Mouse (Mus musculus): ENCODE data around the gene Dnase2a. TPM values are rescaled to one million over a fixed set of nuclear protein-coding genes. Genes with fewer than 3 reads are reported as not detected.

Gene Dnase2a
- polyA plus RNA-seq, 1 experiment: 44.9 TPM

- 15% methylated on average over 2 of the region's 2 CpGs for WGBS
- TF ChIP-seq CTCF (IDR thresholded peaks at IDR 0.05; ENCODE audit: extremely low read depth, insufficient read depth, insufficient read length, insufficient replicate concordance) (no peak), POLR2A (IDR thresholded peaks at IDR 0.05; ENCODE audit: low read depth, low read length) (no peak)
- Histone ChIP-seq H3K4me3 (ENCODE audit: extremely low read depth, insufficient read depth, insufficient read length) (no peak overlapping the region), H3K27me3 (ENCODE audit: control insufficient read depth, insufficient read depth, low read length) (no peaks in the 10 kb centered on the region), H3K4me1 (ENCODE audit: control insufficient read depth, insufficient read depth, insufficient read length) (peaks cover 23% of the 10 kb centered on the region; the same call in 1 of the 2 replicates), H3K36me3 (ENCODE audit: control insufficient read depth, insufficient read depth, low read length) (no peaks in the 10 kb centered on the region), H3K27ac (ENCODE audit: insufficient read depth, low read length) (peak overlapping the region; percentile 75; the same call in 1 of the 2 replicates)
- DNase-seq (ENCODE audit: low read depth in 1 of 2, low spot score in 2 of 2): no peak
These were observed 60.3 kb downstream of the Dnase2a start for GRCm38 (mm10) chr8:84968650-84969049.

DNA sequence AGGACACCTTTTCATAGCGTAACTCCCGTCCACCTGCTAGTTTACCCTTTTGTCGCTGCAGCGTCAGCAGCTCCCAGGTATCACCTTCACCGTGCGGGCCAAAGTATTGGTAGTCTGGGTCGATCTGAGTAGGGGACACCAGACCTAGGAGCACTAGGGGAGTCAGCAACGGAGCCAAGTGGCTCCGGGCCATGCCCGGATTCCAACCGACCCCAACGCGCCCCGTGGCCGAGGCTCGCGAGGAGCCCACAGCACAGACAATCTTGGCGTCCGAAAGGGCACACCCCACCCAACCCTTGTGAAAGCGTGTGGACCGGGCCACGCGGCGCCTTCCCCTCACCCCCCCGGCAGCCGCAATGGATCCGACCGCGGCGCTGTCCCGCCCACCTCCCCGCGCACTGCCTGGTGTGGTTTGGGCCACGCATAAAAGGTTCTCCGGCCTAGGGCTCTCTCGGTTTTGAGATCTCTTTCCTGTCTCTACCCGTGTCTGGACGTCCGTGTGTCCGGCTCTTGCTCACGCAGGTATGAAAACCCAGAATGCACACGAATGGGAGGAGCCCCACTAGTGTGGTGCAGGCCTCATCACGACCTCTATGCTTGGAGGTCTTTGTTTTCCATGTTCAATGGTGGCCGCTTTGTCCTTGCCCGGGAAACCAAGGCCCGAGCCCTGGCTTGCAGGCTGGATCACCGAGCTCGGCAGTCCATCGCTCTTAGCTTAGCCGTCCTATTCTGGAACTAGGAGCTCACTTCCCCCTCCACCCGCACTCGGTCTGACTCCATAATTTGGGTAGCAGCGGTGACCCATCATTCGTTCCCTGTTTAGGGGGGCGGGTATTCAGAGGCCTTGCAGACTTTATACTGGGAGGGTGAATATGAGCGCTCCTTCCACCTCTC is 61.1 kb downstream of the Dnase2a start, which contains the start of the genes Gm49661, Prdx2 and Rnaseh2a:
Gene Gm49661, minus strand, starts transcription at position 193 of the 894 bp plus-strand sequence.
Gene Prdx2, plus strand, starts transcription at position 347 of the 894 bp plus-strand sequence.
Gene Rnaseh2a, minus strand, starts transcription at position 527 of the 894 bp plus-strand sequence.
- peak in 1 of 2 experiments; percentile 49 for DNase-seq (ENCODE audit: low read depth in 1 of 2, low spot score in 2 of 2)
- Histone ChIP-seq H3K4me1 (ENCODE audit: control insufficient read depth, insufficient read depth, insufficient read length) (peaks cover 23% of the 10 kb centered on the region; the same call in 1 of the 2 replicates), H3K27me3 (ENCODE audit: control insufficient read depth, insufficient read depth, low read length) (no peaks in the 10 kb centered on the region), H3K4me3 (ENCODE audit: extremely low read depth, insufficient read depth, insufficient read length) (peak within 1 kb of the TSS; percentile 79), H3K27ac (ENCODE audit: insufficient read depth, low read length) (peak within 1 kb of the TSS; percentile 77), H3K36me3 (ENCODE audit: control insufficient read depth, insufficient read depth, low read length) (no peaks in the 10 kb centered on the region)
- TF ChIP-seq POLR2A (IDR thresholded peaks at IDR 0.05; ENCODE audit: low read depth, low read length) (peak; percentile 38), CTCF (IDR thresholded peaks at IDR 0.05; ENCODE audit: extremely low read depth, insufficient read depth, insufficient read length, insufficient replicate concordance) (no peak)
- WGBS: under 1% methylated on average over 56 of the region's 56 CpGs

GRCm38 (mm10) chr8:84970135-84970790 is 61.9 kb downstream of the Dnase2a start:
- no peaks in the 10 kb centered on the region for H3K36me3 ChIP-seq (ENCODE audit: control insufficient read depth, insufficient read depth, low read length)
- H3K27me3 ChIP-seq (ENCODE audit: control insufficient read depth, insufficient read depth, low read length): no peaks in the 10 kb centered on the region
- H3K4me1 ChIP-seq (ENCODE audit: control insufficient read depth, insufficient read depth, insufficient read length): peaks cover 19% of the 10 kb centered on the region; the same call in 1 of the 2 replicates
- H3K27ac ChIP-seq (ENCODE audit: insufficient read depth, low read length): peak overlapping the region; percentile 14; the same call in 1 of the 2 replicates
- 17% methylated on average over 21 of the region's 21 CpGs for WGBS
- no peak for TF ChIP-seq POLR2A (IDR thresholded peaks at IDR 0.05; ENCODE audit: low read depth, low read length)
- no peak for TF ChIP-seq CTCF (IDR thresholded peaks at IDR 0.05; ENCODE audit: extremely low read depth, insufficient read depth, insufficient read length, insufficient replicate concordance)
- no peak for DNase-seq (ENCODE audit: low read depth in 1 of 2, low spot score in 2 of 2)
- H3K4me3 ChIP-seq (ENCODE audit: extremely low read depth, insufficient read depth, insufficient read length): peak overlapping the region; percentile 79

DNA sequence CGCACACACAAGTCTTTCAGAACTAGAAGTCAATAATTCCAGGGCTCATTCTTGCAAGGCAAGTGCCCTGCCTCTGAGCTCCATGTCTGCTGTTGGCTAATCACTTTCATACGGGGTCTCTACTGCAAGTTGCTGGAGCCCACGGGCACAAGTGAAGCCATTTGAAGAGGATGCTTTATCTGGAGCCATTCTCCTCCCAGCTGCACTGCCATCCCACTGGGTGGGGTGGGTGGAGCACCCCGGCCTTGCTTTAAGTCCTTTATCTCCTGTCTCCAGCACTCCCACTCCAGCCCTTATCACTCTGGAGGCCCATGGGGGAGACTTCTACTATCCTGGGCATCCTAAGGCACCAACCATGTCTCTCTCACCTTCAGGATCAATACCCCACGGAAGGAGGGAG is 62.6 kb downstream of the Dnase2a start:
- no peak for TF ChIP-seq POLR2A (IDR thresholded peaks at IDR 0.05; ENCODE audit: low read depth, low read length)
- TF ChIP-seq CTCF (IDR thresholded peaks at IDR 0.05; ENCODE audit: extremely low read depth, insufficient read depth, insufficient read length, insufficient replicate concordance): no peak
- 79% methylated on average over 5 of the region's 5 CpGs for WGBS
- DNase-seq (ENCODE audit: low read depth in 1 of 2, low spot score in 2 of 2): no peak
- no peaks in the 10 kb centered on the region for H3K36me3 ChIP-seq (ENCODE audit: control insufficient read depth, insufficient read depth, low read length)
- H3K4me3 ChIP-seq (ENCODE audit: extremely low read depth, insufficient read depth, insufficient read length): no peak overlapping the region
- no peak overlapping the region; the same call in 1 of the 2 replicates for H3K27ac ChIP-seq (ENCODE audit: insufficient read depth, low read length)
- peaks cover 17% of the 10 kb centered on the region; the same call in 1 of the 2 replicates for H3K4me1 ChIP-seq (ENCODE audit: control insufficient read depth, insufficient read depth, insufficient read length)
- H3K27me3 ChIP-seq (ENCODE audit: control insufficient read depth, insufficient read depth, low read length): no peaks in the 10 kb centered on the region

Other genes starting within 250 kb of the Dnase2a start
- gene Ier2, start 245.7 kb upstream of the Dnase2a start, polyA plus RNA-seq (2012; rRNA removed): 23.0 and 27.4 TPM in 2 replicates
- 98.1 and 155 TPM in 2 replicates for gene Trmt1, start 222.3 kb upstream of the Dnase2a start, polyA plus RNA-seq (2012; rRNA removed)
- 66.0 and 78.5 TPM in 2 replicates for gene Nacc1, start 220.7 kb upstream of the Dnase2a start, polyA plus RNA-seq (2012; rRNA removed)
- 90.0 and 115 TPM in 2 replicates for gene Lyl1, start 207.1 kb upstream of the Dnase2a start, polyA plus RNA-seq (2012; rRNA removed)
- 4.5 TPM in 2 replicates for gene G430095P16Rik, start 185.6 kb upstream of the Dnase2a start, polyA plus RNA-seq (2012; rRNA removed)
- gene Nfix, start 108.2 kb upstream of the Dnase2a start, polyA plus RNA-seq (2012; rRNA removed): 13.7 and 17.1 TPM in 2 replicates
- 1.6 and 1.8 TPM in 2 replicates for gene Dand5, start 85.7 kb upstream of the Dnase2a start, polyA plus RNA-seq (2012; rRNA removed)
- gene Gadd45gip1, start 77.0 kb upstream of the Dnase2a start, polyA plus RNA-seq (2012; rRNA removed): 20.3 and 61.4 TPM in 2 replicates
- 125 and 162 TPM in 2 replicates for gene Rad23a, start 67.9 kb upstream of the Dnase2a start, polyA plus RNA-seq (2012; rRNA removed)
- gene Calr, start 61.6 kb upstream of the Dnase2a start, polyA plus RNA-seq (2012; rRNA removed): 112 and 116 TPM in 2 replicates
- 50.3 and 55.0 TPM in 2 replicates for gene Farsa, start 51.6 kb upstream of the Dnase2a start, polyA plus RNA-seq (2012; rRNA removed)
- gene Syce2, start 36.4 kb upstream of the Dnase2a start, polyA plus RNA-seq (2012; rRNA removed): 1.8 and 2.0 TPM in 2 replicates
- gene Gcdh, start 14.6 kb upstream of the Dnase2a start, polyA plus RNA-seq (2012; rRNA removed): 44.2 and 48.3 TPM in 2 replicates
- gene Klf1, start 6.6 kb upstream of the Dnase2a start, polyA plus RNA-seq (2012; rRNA removed): 46.5 and 70.0 TPM in 2 replicates
- 0.70 and 0.74 TPM in 2 replicates for gene Mast1, start 28.8 kb downstream of the Dnase2a start, polyA plus RNA-seq (2012; rRNA removed)
- not detected in 2 replicates for gene Rtbdn, start 38.4 kb downstream of the Dnase2a start, polyA plus RNA-seq (2012; rRNA removed)
- not detected in 2 replicates for gene Gm49661, start 60.9 kb downstream of the Dnase2a start, polyA plus RNA-seq (2012; rRNA removed)
- gene Prdx2, start 61.0 kb downstream of the Dnase2a start, polyA plus RNA-seq (2012; rRNA removed): 149 and 164 TPM in 2 replicates
- gene Rnaseh2a, start 61.2 kb downstream of the Dnase2a start, polyA plus RNA-seq (2012; rRNA removed): 34.2 and 35.6 TPM in 2 replicates
- 89.2 and 154 TPM in 2 replicates for gene Junb, start 70.2 kb downstream of the Dnase2a start, polyA plus RNA-seq (2012; rRNA removed)
- gene Hook2, start 82.0 kb downstream of the Dnase2a start, polyA plus RNA-seq (2012; rRNA removed): 3.6 and 3.9 TPM in 2 replicates
- gene Best2, start 106.0 kb downstream of the Dnase2a start, polyA plus RNA-seq (2012; rRNA removed): not detected in 2 replicates
- gene Asna1, start 116.7 kb downstream of the Dnase2a start, polyA plus RNA-seq (2012; rRNA removed): 71.6 and 72.0 TPM in 2 replicates
- 87.8 and 137 TPM in 2 replicates for gene Trir, start 118.3 kb downstream of the Dnase2a start, polyA plus RNA-seq (2012; rRNA removed)
- gene Tnpo2, start 128.4 kb downstream of the Dnase2a start, polyA plus RNA-seq (2012; rRNA removed): 40.0 and 47.5 TPM in 2 replicates
- 18.8 and 22.5 TPM in 2 replicates for gene Fbxw9, start 151.5 kb downstream of the Dnase2a start, polyA plus RNA-seq (2012; rRNA removed)
- 0.48 and 1.4 TPM in 2 replicates for gene Gm5741, start 159.4 kb downstream of the Dnase2a start, polyA plus RNA-seq (2012; rRNA removed)
- 40.6 and 84.9 TPM in 2 replicates for gene Dhps, start 163.2 kb downstream of the Dnase2a start, polyA plus RNA-seq (2012; rRNA removed)
- 68.5 and 73.6 TPM in 2 replicates for gene Wdr83os, start 172.2 kb downstream of the Dnase2a start, polyA plus RNA-seq (2012; rRNA removed)
- 20.6 and 26.3 TPM in 2 replicates for gene Wdr83, start 172.7 kb downstream of the Dnase2a start, polyA plus RNA-seq (2012; rRNA removed)
- 163 and 165 TPM in 2 replicates for gene Man2b1, start 174.7 kb downstream of the Dnase2a start, polyA plus RNA-seq (2012; rRNA removed)
- 0.05 and 0.11 TPM in 2 replicates for gene Zfp791, start 214.5 kb downstream of the Dnase2a start, polyA plus RNA-seq (2012; rRNA removed)
- gene Cks1brt, start 243.4 kb downstream of the Dnase2a start, polyA plus RNA-seq (2012; rRNA removed): 0.04 TPM in 1 of 2 replicates, not detected in the other

Measured in spleen, adult 2 months (tissue).